Mouse (Mus musculus) kidney, embryonic 16.5 days (tissue): Measurements from ENCODE around the gene Tlk2. TPM values are rescaled to one million over a fixed set of nuclear protein-coding genes. Genes with fewer than 3 reads are reported as not detected.

ENCODE experiments used
- ATAC-seq: fragments of 200-750 bp; cut with Nextera tagmentation; 2 replicates; pipeline ENCODE4 v1.8.0; 2017; ENCODE audit warnings: moderate TSS enrichment; ENCODE audit not compliant: low FRiP score, low TSS enrichment
- H3K27ac ChIP-seq: fragments of 300-500 bp; sonication (generic); 2 replicates; pipeline ENCODE4 v1.5.1; 2014; ENCODE audit warnings: low read length
- H3K27me3 ChIP-seq: fragments of 300-500 bp; sonication (generic); 2 replicates; pipeline ENCODE4 v1.6.1; 2014; ENCODE audit warnings: low read length, control low read depth, mixed read lengths; ENCODE audit not compliant: insufficient read depth
- H3K36me3 ChIP-seq: fragments of 300-500 bp; sonication (generic); 2 replicates; pipeline ENCODE4 v1.6.1; 2014; ENCODE audit warnings: low read length, control low read depth, mixed read lengths; ENCODE audit not compliant: insufficient read depth
- H3K4me1 ChIP-seq: fragments of 300-500 bp; sonication (generic); 2 replicates; pipeline ENCODE4 v1.6.1; 2014; ENCODE audit warnings: low read length, control low read depth, mixed read lengths; ENCODE audit not compliant: insufficient read depth
- H3K4me2 ChIP-seq: fragments of 300-500 bp; sonication (generic); replicated peaks from 2 replicates; pipeline ENCODE4 v1.6.1; 2014; ENCODE audit warnings: low read depth, low read length
- H3K4me3 ChIP-seq: fragments of 300-500 bp; sonication (generic); 2 replicates; pipeline ENCODE4 v1.5.1; 2014; ENCODE audit warnings: mild to moderate bottlenecking, low read length
- H3K9ac ChIP-seq: fragments of 300-500 bp; sonication (generic); replicated peaks from 2 replicates; pipeline ENCODE4 v1.6.1; 2014; ENCODE audit warnings: low read length
- H3K9me3 ChIP-seq: fragments of 300-500 bp; sonication (generic); 2 replicates; pipeline ENCODE4 v1.6.1; 2016; ENCODE audit warnings: low read length, control low read depth
- WGBS: fragments of 180-500 bp; shearing (Covaris S2); extraction: QIAGEN DNeasy Blood & Tissue Kit; methylation state at CpG from one replicate; pipeline ENCODE4 v1.1.7; 2014; 5-methylcytosine and 5-hydroxymethylcytosine counted together
- polyA plus RNA-seq: library from polyadenylated mRNA; unstranded; fragments of >200 nt; fragmentation: Nextera tagmentation; extraction: Ambion mirVana; gene quantifications from 2 replicates; pipeline ENCODE4 v1.2.1, GENCODE M21; 2015

Tlk2 gene
- polyA plus RNA-seq, 1 experiment from 2014 or later, result 18.4 TPM

DNA sequence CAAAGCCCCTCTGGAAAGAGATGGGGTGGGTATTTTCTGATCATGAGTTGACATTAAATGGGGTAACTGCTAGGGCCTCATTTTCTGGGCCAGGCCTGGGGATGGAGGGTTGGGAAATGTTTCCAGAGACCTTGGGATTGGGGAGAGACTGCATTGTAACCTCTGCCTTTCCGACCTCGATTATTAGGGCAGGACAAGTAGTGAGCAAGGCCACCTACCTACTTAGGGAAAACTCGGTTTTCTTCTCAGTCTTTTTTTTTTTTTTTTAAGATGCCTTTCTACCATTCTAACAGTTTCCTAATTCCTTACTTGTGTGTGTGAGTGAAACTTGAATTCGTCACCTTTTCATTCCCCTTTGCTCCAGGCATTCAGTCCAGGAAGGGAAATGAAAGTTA is 3.9 kb downstream of the Tlk2 start:
- Histone ChIP-seq H3K4me2 (peak overlapping the region; percentile 85), H3K4me3 (peak overlapping the region; percentile 89), H3K27ac (peak overlapping the region; percentile 94), H3K27me3 (no peaks in the 10 kb centered on the region), H3K36me3 (peaks cover 19% of the 10 kb centered on the region; the same call in 1 of the 2 replicates), H3K4me1 (peaks cover 25% of the 10 kb centered on the region), H3K9me3 (no peaks in the 10 kb centered on the region), H3K9ac (peak overlapping the region; percentile 99)
- WGBS, result 3% methylated on average over 4 of the region's 4 CpGs
- ATAC-seq, result no peak

DNA sequence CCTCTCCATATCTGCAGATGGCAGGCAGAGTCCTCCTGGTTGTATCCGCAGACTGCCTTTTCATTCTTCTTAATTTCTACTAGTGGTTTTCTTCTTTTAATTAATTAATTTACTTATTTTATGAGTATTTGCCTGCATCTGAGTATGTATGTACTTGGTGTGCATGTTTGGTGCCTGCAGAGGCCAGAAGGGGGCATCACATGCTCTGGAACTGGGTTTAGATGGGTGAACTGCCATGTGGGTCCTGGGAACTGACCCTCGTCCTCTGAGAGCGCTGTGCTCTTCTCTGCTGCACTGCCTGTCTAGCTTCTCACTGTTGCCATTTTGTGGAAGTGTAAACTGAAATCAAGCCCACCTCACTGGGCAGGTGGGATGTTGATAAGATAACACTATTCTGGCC is 6.1 kb downstream of the Tlk2 start:
- Histone ChIP-seq H3K27me3 (no peaks in the 10 kb centered on the region), H3K4me1 (peaks cover 16% of the 10 kb centered on the region), H3K9ac (no peak overlapping the region), H3K36me3 (peaks cover 19% of the 10 kb centered on the region; the same call in 1 of the 2 replicates), H3K4me3 (no peak overlapping the region), H3K27ac (no peak overlapping the region), H3K9me3 (no peaks in the 10 kb centered on the region), H3K4me2 (no peak overlapping the region)
- WGBS, result 86% methylated on average over 3 of the region's 3 CpGs
- ATAC-seq, result no peak

DNA sequence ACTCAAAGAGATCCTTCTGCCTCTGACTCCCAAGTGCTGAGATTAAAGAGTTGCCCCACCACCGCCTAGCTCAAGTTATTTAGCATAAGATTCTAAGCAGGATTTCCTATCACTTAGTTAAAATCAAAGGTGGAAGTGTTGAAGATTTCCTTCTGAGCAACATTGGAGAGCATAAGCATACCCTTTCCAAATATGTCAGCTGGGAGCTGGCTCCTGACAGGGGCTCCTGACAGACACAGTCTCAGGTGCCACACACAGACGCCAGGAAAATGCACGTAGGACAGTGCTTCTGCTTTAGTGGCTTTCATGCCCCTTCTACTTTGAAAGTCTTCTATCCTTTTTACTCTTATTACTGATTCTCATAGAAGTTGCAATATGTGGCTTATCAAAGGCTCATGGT is 13.6 kb downstream of the Tlk2 start:
- H3K27ac ChIP-seq, result no peak overlapping the region
- H3K27me3 ChIP-seq, result no peaks in the 10 kb centered on the region
- no peaks in the 10 kb centered on the region for H3K9me3 ChIP-seq
- H3K36me3 ChIP-seq, result 0 out of 2 replicates have a peak, but pooled peaks cover 3% of the 10 kb centered on the region
- no peak overlapping the region for H3K4me3 ChIP-seq
- WGBS, result 82% methylated on average over 3 of the region's 3 CpGs
- H3K4me1 ChIP-seq, result no peaks in the 10 kb centered on the region
- H3K9ac ChIP-seq, result no peak overlapping the region
- no peak overlapping the region for H3K4me2 ChIP-seq
- ATAC-seq, result no peak

DNA sequence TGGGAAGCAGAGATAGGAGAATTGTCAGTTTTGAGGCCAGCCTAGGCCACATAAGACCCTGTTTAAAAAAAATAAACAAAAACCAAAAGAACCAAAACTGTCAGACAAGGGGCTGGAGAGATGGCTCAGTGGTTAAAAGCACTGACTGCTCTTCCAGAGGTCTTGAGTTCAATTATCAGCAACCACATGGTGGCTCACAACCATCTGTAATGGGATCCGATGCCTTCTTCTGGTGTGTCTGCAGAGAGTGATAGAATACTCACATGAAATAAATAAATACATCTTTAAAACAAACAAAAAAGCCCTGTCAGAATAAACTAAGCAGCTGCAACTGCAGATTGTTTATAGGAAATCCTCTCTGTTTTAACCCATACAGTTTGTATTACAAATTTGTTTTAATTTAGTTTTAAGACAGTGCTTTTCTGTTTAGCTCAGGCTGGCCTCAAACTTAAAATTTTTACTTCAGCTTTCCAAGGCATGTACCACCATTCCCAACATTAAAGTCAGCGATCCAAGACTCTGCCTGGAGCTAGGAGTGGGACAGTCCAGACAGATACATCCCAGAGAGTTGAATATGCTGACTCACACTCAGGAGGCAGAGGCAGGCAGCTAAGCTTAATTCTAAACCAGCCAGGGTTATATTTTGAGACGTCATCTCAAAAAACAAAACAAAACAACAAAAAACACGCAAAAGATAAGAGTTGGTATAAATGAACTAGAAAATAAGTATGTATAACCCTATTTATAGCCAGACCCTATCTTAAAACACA is 18.5 kb downstream of the Tlk2 start:
- 90% methylated on average over 4 of the region's 4 CpGs for WGBS
- Histone ChIP-seq H3K4me1 (no peaks in the 10 kb centered on the region), H3K27ac (no peak overlapping the region), H3K9me3 (no peaks in the 10 kb centered on the region), H3K4me2 (no peak overlapping the region), H3K4me3 (no peak overlapping the region), H3K9ac (no peak overlapping the region), H3K36me3 (no peaks in the 10 kb centered on the region), H3K27me3 (no peaks in the 10 kb centered on the region)
- no peak for ATAC-seq

DNA sequence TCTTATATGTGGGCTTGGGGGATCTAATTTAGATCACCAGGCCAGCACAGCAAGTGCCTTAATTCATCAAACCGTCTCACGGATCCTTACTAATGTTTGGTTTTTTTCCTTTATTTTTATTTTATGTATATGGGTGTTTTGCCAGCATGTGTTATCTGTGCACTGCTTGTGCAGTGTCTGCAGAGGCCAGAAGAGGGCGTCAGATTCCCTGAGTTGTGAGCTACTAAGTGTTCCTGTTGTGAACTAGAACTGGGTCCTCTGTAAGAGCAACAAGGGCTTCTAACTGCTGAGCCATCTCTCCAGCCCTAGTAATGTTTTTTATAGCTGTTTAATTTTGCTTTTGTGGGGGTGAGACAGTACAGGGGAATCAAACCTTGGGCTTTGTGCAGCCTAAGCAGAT is 23.8 kb downstream of the Tlk2 start:
- Histone ChIP-seq H3K4me3 (no peak overlapping the region), H3K27me3 (no peaks in the 10 kb centered on the region), H3K27ac (no peak overlapping the region), H3K36me3 (no peaks in the 10 kb centered on the region), H3K4me1 (0 out of 2 replicates have a peak, but pooled peaks cover 4% of the 10 kb centered on the region), H3K9ac (no peak overlapping the region), H3K9me3 (no peaks in the 10 kb centered on the region), H3K4me2 (no peak overlapping the region)
- 52% methylated on average over 3 of the region's 3 CpGs for WGBS
- no peak for ATAC-seq

DNA sequence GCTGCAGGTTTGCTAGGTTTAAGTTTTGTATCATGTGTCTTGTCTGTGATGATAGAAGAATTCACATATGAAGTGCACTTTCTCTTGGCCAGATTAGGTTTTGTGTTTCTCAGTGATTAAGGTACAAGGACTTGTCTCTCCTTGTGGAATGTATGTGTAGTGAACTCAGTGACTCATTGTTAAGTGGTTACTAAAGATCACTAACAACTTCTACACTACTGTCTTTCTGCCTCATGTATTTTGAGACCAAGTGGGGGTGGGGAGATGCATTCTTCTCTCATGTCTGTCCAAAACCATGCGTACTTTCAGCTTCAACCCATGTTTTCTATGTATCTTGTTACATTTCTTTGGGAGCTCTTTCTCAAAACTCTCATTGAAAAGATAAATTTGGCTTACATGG is 31.4 kb downstream of the Tlk2 start:
- Histone ChIP-seq H3K27me3 (no peaks in the 10 kb centered on the region), H3K36me3 (peaks cover 27% of the 10 kb centered on the region), H3K9me3 (peaks cover 2% of the 10 kb centered on the region; the same call in 1 of the 2 replicates), H3K4me2 (no peak overlapping the region), H3K4me1 (no peaks in the 10 kb centered on the region), H3K4me3 (no peak overlapping the region), H3K9ac (no peak overlapping the region), H3K27ac (no peak overlapping the region)
- ATAC-seq, result no peak
- 52% methylated on average over 1 of the region's 1 CpGs for WGBS

DNA sequence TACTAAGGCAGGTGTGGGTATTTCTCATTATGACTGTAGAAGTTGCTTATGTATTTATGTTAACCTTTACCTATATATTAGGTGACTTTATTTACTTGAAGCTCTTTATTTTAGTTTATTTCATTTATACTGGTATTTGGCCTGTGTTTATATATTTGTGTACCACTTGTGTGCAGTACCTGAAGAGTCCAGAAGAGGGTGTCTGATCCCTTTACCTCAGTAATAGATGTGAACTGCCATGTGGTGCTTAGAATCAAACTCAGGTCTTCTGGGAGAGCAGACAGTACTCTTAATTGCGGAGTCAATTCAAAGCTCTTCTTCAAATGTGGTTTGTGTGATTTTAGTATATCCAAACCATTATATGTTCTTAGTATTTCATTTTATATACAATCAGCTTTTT is 35.6 kb downstream of the Tlk2 start:
- ATAC-seq, result no peak
- Histone ChIP-seq H3K4me3 (no peak overlapping the region), H3K9me3 (peaks cover 2% of the 10 kb centered on the region; the same call in 1 of the 2 replicates), H3K36me3 (peaks cover 26% of the 10 kb centered on the region), H3K27me3 (no peaks in the 10 kb centered on the region), H3K4me1 (no peaks in the 10 kb centered on the region), H3K9ac (no peak overlapping the region), H3K27ac (no peak overlapping the region), H3K4me2 (no peak overlapping the region)
- WGBS, result 92% methylated on average over 1 of the region's 1 CpGs

DNA sequence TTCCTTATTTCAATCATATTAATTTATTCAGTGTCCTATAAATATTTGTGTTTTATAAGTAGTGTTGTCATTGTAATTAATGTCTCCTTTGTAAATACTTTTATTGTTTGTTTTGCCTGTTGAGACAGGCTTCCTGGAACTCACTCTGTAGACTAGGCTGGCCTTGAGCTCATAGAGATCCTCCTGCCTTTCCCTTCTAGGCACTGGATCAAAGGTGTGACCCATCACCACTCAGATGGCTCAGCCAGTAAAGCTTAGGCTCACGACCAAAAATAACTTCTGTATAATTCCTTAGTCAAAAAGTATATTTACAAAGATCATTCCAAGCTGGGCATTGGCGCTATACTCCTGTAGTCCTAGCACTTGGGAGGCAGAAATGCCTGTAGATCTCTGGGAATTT is 39.2 kb downstream of the Tlk2 start:
- H3K4me2 ChIP-seq, result no peak overlapping the region
- no peak overlapping the region for H3K4me3 ChIP-seq
- H3K27me3 ChIP-seq, result no peaks in the 10 kb centered on the region
- H3K27ac ChIP-seq, result no peak overlapping the region
- 79% methylated on average over 2 of the region's 2 CpGs for WGBS
- peaks cover 2% of the 10 kb centered on the region; the same call in 1 of the 2 replicates for H3K9me3 ChIP-seq
- no peaks in the 10 kb centered on the region for H3K4me1 ChIP-seq
- no peak overlapping the region for H3K9ac ChIP-seq
- no peak for ATAC-seq
- H3K36me3 ChIP-seq, result peaks cover 25% of the 10 kb centered on the region

DNA sequence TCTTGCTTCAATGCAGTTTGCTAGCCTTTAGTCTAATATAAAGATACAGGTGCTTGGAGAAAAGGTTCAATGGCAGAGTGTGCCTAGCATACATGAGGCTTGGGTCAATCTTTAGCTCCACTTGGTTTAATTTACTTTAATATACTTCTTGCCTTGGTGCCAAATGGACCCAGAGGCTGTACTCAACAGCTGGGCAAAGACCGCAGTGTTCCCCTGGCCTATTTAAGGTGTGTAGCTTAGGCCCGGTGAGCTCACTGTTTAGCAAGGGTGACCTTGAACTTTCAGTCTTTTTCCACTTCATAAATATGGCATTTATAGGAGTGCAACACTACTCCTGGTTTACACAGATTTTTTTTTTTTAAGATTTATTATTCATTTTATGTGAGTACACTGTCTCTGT is 55.9 kb downstream of the Tlk2 start:
- Histone ChIP-seq H3K36me3 (0 out of 2 replicates have a peak, but pooled peaks cover under 1% of the 10 kb centered on the region), H3K27ac (no peak overlapping the region), H3K9me3 (no peaks in the 10 kb centered on the region), H3K4me3 (no peak overlapping the region), H3K9ac (no peak overlapping the region), H3K27me3 (no peaks in the 10 kb centered on the region), H3K4me2 (no peak overlapping the region), H3K4me1 (no peaks in the 10 kb centered on the region)
- no peak for ATAC-seq
- 73% methylated on average over 2 of the region's 2 CpGs for WGBS

DNA sequence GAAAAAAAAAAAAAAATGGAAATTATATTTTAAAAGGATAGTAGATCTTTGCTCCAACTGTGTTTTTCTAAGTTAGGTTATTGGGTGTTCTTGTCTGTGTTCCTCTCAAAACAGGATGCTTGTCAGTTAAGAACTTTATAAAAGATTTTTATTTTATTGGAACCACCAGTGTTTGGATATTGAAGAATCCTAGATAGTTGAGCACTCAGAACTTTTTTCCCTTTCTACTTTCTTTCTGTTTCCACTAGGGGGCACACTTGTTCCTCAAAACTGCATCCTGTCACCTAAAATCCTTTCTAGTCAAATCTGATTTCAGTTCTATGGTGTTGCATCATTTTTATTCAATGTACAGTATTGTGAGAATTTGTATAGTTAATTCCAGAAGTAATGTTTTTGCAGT is 62.4 kb downstream of the Tlk2 start:
- Histone ChIP-seq H3K27me3 (no peaks in the 10 kb centered on the region), H3K4me2 (no peak overlapping the region), H3K27ac (no peak overlapping the region), H3K36me3 (peaks cover 17% of the 10 kb centered on the region; the same call in 1 of the 2 replicates), H3K9me3 (no peaks in the 10 kb centered on the region), H3K4me1 (no peaks in the 10 kb centered on the region), H3K4me3 (no peak overlapping the region), H3K9ac (no peak overlapping the region)
- no peak for ATAC-seq
